Mouse (Mus musculus) MEL (cell line): ENCODE measurements at regions not wholly inside any gene's neighbourhood (a gene's known extent, or its start where the extent isn't known, plus 50 kb on each side); places are given as distances from the start of the nearest gene placed in this dataset.
"Not testable (repeated sequence)": the region's sequence is repeated elsewhere in the genome, so short reads cannot be mapped to it uniquely, and the experiment has no call there.

Experiments used
- DNase-seq: peaks from one replicate; pipeline ENCODE4 v3.0.0; 2011; ENCODE audit warnings: low read depth, low spot score
- H3K27ac ChIP-seq: 2 replicates; pipeline ENCODE4 v1.5.1; 2012; ENCODE audit warnings: low read depth, mild to moderate bottlenecking, control low read depth, low read length, moderate library complexity; ENCODE audit not compliant: control insufficient read depth
- H3K27me3 ChIP-seq, 2 experiments: fragments of 150-350 bp in 1 of 2; sonication (generic) in 1 of 2; 2 replicates each; pipeline ENCODE4 v1.6.1; 2012; ENCODE audit warnings: low read length in 2 of 2, mild to moderate bottlenecking in 2 of 2, improper control_type of control experiment in 1 of 2, moderate library complexity in 1 of 2; ENCODE audit not compliant: insufficient read depth in 2 of 2, control insufficient read depth in 1 of 2
- H3K36me3 ChIP-seq, 2 experiments: 2 replicates each; pipeline ENCODE4 v1.6.1; 2012 to 2014; ENCODE audit warnings: low read length in 2 of 2, improper control_type of control experiment in 1 of 2, inconsistent platforms in 1 of 2, mild to moderate bottlenecking in 1 of 2; ENCODE audit not compliant: insufficient read depth in 2 of 2, control insufficient read depth in 1 of 2
- H3K4me1 ChIP-seq, 2 experiments: fragments of 150-350 bp in 1 of 2; sonication (generic) in 1 of 2; 2 replicates each; pipeline ENCODE4 v1.6.1; 2012; ENCODE audit warnings: low read length in 2 of 2, improper control_type of control experiment in 1 of 2, mild to moderate bottlenecking in 1 of 2; ENCODE audit not compliant: insufficient read depth in 2 of 2, control insufficient read depth in 1 of 2
- H3K4me3 ChIP-seq, 2 experiments: fragments of 150-350 bp in 1 of 2; sonication (generic) in 1 of 2; 2 replicates each; pipeline ENCODE4 v1.5.1; 2012; ENCODE audit warnings: low read depth in 2 of 2, low read length in 2 of 2, mild to moderate bottlenecking in 2 of 2, moderate library complexity in 2 of 2, control low read depth in 1 of 2, improper control_type of control experiment in 1 of 2; ENCODE audit not compliant: control insufficient read depth in 1 of 2, insufficient read depth in 1 of 2
- H3K79me2 ChIP-seq: 2 replicates; pipeline ENCODE4 v1.6.1; 2012; ENCODE audit warnings: mild to moderate bottlenecking, low read length, moderate library complexity; ENCODE audit not compliant: control insufficient read depth, poor library complexity, insufficient read depth
- H3K9ac ChIP-seq: 2 replicates; pipeline ENCODE4 v1.6.1; 2012; ENCODE audit warnings: low read depth, mild to moderate bottlenecking, control low read depth, low read length, moderate library complexity; ENCODE audit not compliant: control insufficient read depth, poor library complexity, severe bottlenecking
- H3K9me3 ChIP-seq: fragments of 150-350 bp; sonication (generic); replicated peaks from 2 replicates; pipeline ENCODE4 v1.6.1; 2012; ENCODE audit warnings: mild to moderate bottlenecking, low read length, improper control_type of control experiment, moderate library complexity; ENCODE audit not compliant: insufficient read depth
- BHLHE40 ChIP-seq: IDR thresholded peaks from 2 replicates; pipeline ENCODE4 v1.6.1; 2012; ENCODE audit warnings: low read depth, mild to moderate bottlenecking, inconsistent platforms, low read length, improper control_type of control experiment, borderline replicate concordance
- CHD1 ChIP-seq: IDR thresholded peaks from 2 replicates; pipeline ENCODE4 v1.6.1; 2012; ENCODE audit warnings: low read depth, mild to moderate bottlenecking, inconsistent platforms, low read length, improper control_type of control experiment
- CTCF ChIP-seq, 3 experiments: IDR thresholded peaks in 2 of 3; conservative IDR thresholded peaks in 1 of 3; 2 replicates each; pipeline ENCODE4 v1.5.1; 2011 to 2012; ENCODE audit warnings: low read length in 3 of 3, low read depth in 2 of 3, mild to moderate bottlenecking in 2 of 3, improper control_type of control experiment in 1 of 3, inconsistent platforms in 1 of 3, mixed read lengths in 1 of 3, moderate library complexity in 1 of 3; ENCODE audit not compliant: control insufficient read depth in 1 of 3, insufficient read depth in 1 of 3, poor library complexity in 1 of 3, severe bottlenecking in 1 of 3
- EP300 ChIP-seq, 2 experiments: IDR thresholded peaks; 2 replicates each; pipeline ENCODE4 v1.6.1; 2011; ENCODE audit warnings: improper control_type of control experiment in 2 of 2, low read length in 2 of 2, low read depth in 1 of 2, mild to moderate bottlenecking in 1 of 2
- GABPA ChIP-seq: IDR thresholded peaks from 2 replicates; pipeline ENCODE4 v1.6.1; 2012; ENCODE audit warnings: low read depth, mild to moderate bottlenecking, inconsistent platforms, low read length, improper control_type of control experiment, moderate library complexity
- GATA1 ChIP-seq: IDR thresholded peaks from 2 replicates; pipeline ENCODE4 v1.6.1; 2011; ENCODE audit warnings: low read depth, low read length, improper control_type of control experiment
- HCFC1 ChIP-seq: IDR thresholded peaks from 2 replicates; pipeline ENCODE4 v1.6.1; 2012; ENCODE audit warnings: low read depth, mild to moderate bottlenecking, inconsistent platforms, low read length, improper control_type of control experiment, moderate library complexity
- MAFK ChIP-seq: IDR thresholded peaks from 2 replicates; pipeline ENCODE4 v1.6.1; 2011; ENCODE audit warnings: low read depth, mild to moderate bottlenecking, low read length, improper control_type of control experiment, borderline replicate concordance
- MAX ChIP-seq: IDR thresholded peaks from 2 replicates; pipeline ENCODE4 v1.6.1; 2011; ENCODE audit warnings: low read length, improper control_type of control experiment
- MAZ ChIP-seq: IDR thresholded peaks from 2 replicates; pipeline ENCODE4 v1.6.1; 2012; ENCODE audit warnings: low read depth, mild to moderate bottlenecking, inconsistent platforms, low read length, improper control_type of control experiment
- MYB ChIP-seq: IDR thresholded peaks from 2 replicates; pipeline ENCODE4 v1.6.1; 2011; ENCODE audit warnings: mild to moderate bottlenecking, low read depth, low read length, improper control_type of control experiment
- POLR2A ChIP-seq, 2 experiments: IDR thresholded peaks; 2 replicates each; pipeline ENCODE4 v1.6.1; 2011 to 2012; ENCODE audit warnings: low read length in 2 of 2, mild to moderate bottlenecking in 2 of 2, control low read depth in 1 of 2, improper control_type of control experiment in 1 of 2, low read depth in 1 of 2, moderate library complexity in 1 of 2; ENCODE audit not compliant: control insufficient read depth in 1 of 2, insufficient read depth in 1 of 2, poor library complexity in 1 of 2
- POLR2AphosphoS5 ChIP-seq: IDR thresholded peaks from 2 replicates; pipeline ENCODE4 v1.6.1; 2012; ENCODE audit warnings: low read depth, borderline replicate concordance, mild to moderate bottlenecking, inconsistent platforms, low read length, moderate library complexity, mixed read lengths
- TBP ChIP-seq: IDR thresholded peaks from 2 replicates; pipeline ENCODE4 v1.8.0; 2011; ENCODE audit warnings: low read depth, low read length, improper control_type of control experiment
- USF1 ChIP-seq: IDR thresholded peaks from 2 replicates; pipeline ENCODE4 v1.6.1; 2014; ENCODE audit warnings: low read depth, mild to moderate bottlenecking, inconsistent platforms, low read length, improper control_type of control experiment, moderate library complexity
- USF2 ChIP-seq, 2 experiments: IDR thresholded peaks; 2 replicates each; pipeline ENCODE4 v1.6.1; 2011 to 2012; ENCODE audit warnings: improper control_type of control experiment in 2 of 2, low read length in 2 of 2, borderline replicate concordance in 1 of 2, inconsistent platforms in 1 of 2, low read depth in 1 of 2, mild to moderate bottlenecking in 1 of 2; ENCODE audit not compliant: insufficient read depth in 1 of 2
- ZC3H11A ChIP-seq: IDR thresholded peaks from 2 replicates; pipeline ENCODE4 v1.6.1; 2012; ENCODE audit warnings: low read depth, mild to moderate bottlenecking, inconsistent platforms, low read length, improper control_type of control experiment
- ZKSCAN1 ChIP-seq: IDR thresholded peaks from 2 replicates; pipeline ENCODE4 v1.6.1; 2012; ENCODE audit warnings: low read depth, mild to moderate bottlenecking, inconsistent platforms, low read length, improper control_type of control experiment, moderate library complexity
- ZMIZ1 ChIP-seq: IDR thresholded peaks from 2 replicates; pipeline ENCODE4 v1.6.1; 2012; ENCODE audit warnings: low read depth, mild to moderate bottlenecking, inconsistent platforms, low read length, improper control_type of control experiment, moderate library complexity
- ZNF384 ChIP-seq: IDR thresholded peaks from 2 replicates; pipeline ENCODE4 v1.6.1; 2012; ENCODE audit warnings: low read depth, mild to moderate bottlenecking, inconsistent platforms, low read length, improper control_type of control experiment

GRCm38 (mm10) chr14:90062855-90063254 lies 1591.7 kb upstream of the Pcdh20 start:
- H3K9ac ChIP-seq: no peak overlapping the region
- no peaks in the 10 kb centered on the region for H3K4me1 ChIP-seq
- H3K27me3 ChIP-seq: no peaks in the 10 kb centered on the region
- no peak overlapping the region for H3K4me3 ChIP-seq
- no peaks in the 10 kb centered on the region for H3K79me2 ChIP-seq
- no peaks in the 10 kb centered on the region for H3K36me3 ChIP-seq
- no peaks in the 10 kb centered on the region for H3K9me3 ChIP-seq
- DNase-seq: peak; percentile 55
- H3K27ac ChIP-seq: no peak overlapping the region
- TF ChIP-seq MAZ (no peak), USF2 (IDR thresholded peaks at IDR 0.05; ENCODE audit: borderline replicate concordance in 1 of 2, insufficient read depth in 1 of 2, low read depth in 1 of 2, low read length in 2 of 2) (no peak), ZNF384 (no peak), CHD1 (no peak), ZC3H11A (no peak), MAX (no peak), EP300 (IDR thresholded peaks at IDR 0.05; ENCODE audit: low read depth in 1 of 2, low read length in 2 of 2) (peak in 1 of 2 experiments; percentile 54; a peak in 1 of 4 replicates), GATA1 (no peak), BHLHE40 (peak; percentile 50; the same call in 1 of the 2 replicates), MYB (no peak), MAFK (no peak), GABPA (no peak), TBP (no peak), USF1 (no peak)

GRCm38 (mm10) chr14:90049806-90050205 lies 1578.6 kb upstream of the Pcdh20 start:
- H3K79me2 ChIP-seq: no peaks in the 10 kb centered on the region
- H3K27ac ChIP-seq: no peak overlapping the region
- H3K9ac ChIP-seq: no peak overlapping the region
- H3K4me1 ChIP-seq: no peaks in the 10 kb centered on the region; a peak in 1 of 4 replicates
- no peak for DNase-seq
- no peaks in the 10 kb centered on the region for H3K27me3 ChIP-seq
- no peaks in the 10 kb centered on the region for H3K36me3 ChIP-seq
- no peaks in the 10 kb centered on the region for H3K9me3 ChIP-seq
- no peak overlapping the region for H3K4me3 ChIP-seq
- TF ChIP-seq GATA1 (no peak), POLR2AphosphoS5 (no peak), HCFC1 (no peak), ZKSCAN1 (no peak), ZMIZ1 (no peak), POLR2A (IDR thresholded peaks at IDR 0.05; ENCODE audit: control insufficient read depth in 1 of 2, insufficient read depth in 1 of 2, low read depth in 1 of 2, low read length in 2 of 2, poor library complexity in 1 of 2) (no peak), CTCF (IDR thresholded peaks at IDR 0.05 in 2 of 3, conservative IDR thresholded peaks at IDR 0.05 in 1 of 3; ENCODE audit: control insufficient read depth in 1 of 3, insufficient read depth in 1 of 3, low read depth in 2 of 3, low read length in 3 of 3, poor library complexity in 1 of 3, severe bottlenecking in 1 of 3) (no peak)

- H3K4me3 ChIP-seq, H3K79me2 ChIP-seq, H3K27ac ChIP-seq, H3K9me3 ChIP-seq, H3K4me1 ChIP-seq, H3K27me3 ChIP-seq, H3K9ac ChIP-seq, H3K36me3 ChIP-seq: not testable (repeated sequence)
- DNase-seq: peak; percentile 14
Measured at GRCm38 (mm10) chr14:90048820-90049219, 1577.6 kb upstream of the Pcdh20 start.
